Mouse (Mus musculus): ENCODE results near the gene Gnaz. TPM values are rescaled to one million over a fixed set of nuclear protein-coding genes. Genes with fewer than 3 reads are reported as not detected.

Gene Gnaz
- polyA plus RNA-seq, 1 experiment, result 2.4 TPM

DNA sequence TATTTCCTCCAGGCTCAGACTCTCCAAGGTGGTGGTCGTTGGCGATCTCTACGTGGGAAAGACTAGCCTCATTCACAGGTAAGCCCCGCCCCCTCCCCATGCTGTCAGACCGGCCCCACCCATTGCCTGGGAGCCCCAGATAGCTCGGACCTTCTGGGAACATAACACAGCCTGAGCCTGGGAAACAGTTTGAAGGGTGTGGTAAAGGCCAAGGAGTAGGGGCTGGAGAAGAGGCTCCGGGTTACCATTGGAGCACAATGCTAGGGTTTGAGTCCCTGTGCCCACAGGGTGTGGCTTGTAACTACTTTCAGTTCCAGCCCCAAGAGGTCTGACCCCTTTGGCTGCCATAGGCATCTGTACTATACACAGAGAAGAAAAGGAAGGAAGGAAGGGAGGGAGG lies 77.5 kb downstream of the Gnaz start:
- Histone ChIP-seq H3K4me3 (ENCODE audit: control insufficient read depth, low read depth, low read length) (no peak overlapping the region), H3K27ac (ENCODE audit: control insufficient read depth, insufficient read depth, low read depth, low read length) (no peak overlapping the region), H3K4me1 (ENCODE audit: control insufficient read depth, insufficient read depth, low read length) (no peaks in the 10 kb centered on the region), H3K36me3 (ENCODE audit: control insufficient read depth, insufficient read depth, low read length) (peaks cover 1% of the 10 kb centered on the region), H3K27me3 (ENCODE audit: control insufficient read depth, insufficient read depth, low read length) (no peaks in the 10 kb centered on the region)
- no peak for TF ChIP-seq CTCF (IDR thresholded peaks at IDR 0.05; ENCODE audit: control insufficient read depth, insufficient read depth, insufficient replicate concordance, low read depth, low read length)
- TF ChIP-seq POLR2A (IDR thresholded peaks at IDR 0.05; ENCODE audit: control insufficient read depth, low read depth, low read length), result no peak

GRCm38 (mm10) chr10:75045831-75046230 lies 78.9 kb downstream of the Gnaz start:
- Histone ChIP-seq H3K36me3 (ENCODE audit: control insufficient read depth, insufficient read depth, low read length) (peaks cover 1% of the 10 kb centered on the region), H3K27me3 (ENCODE audit: control insufficient read depth, insufficient read depth, low read length) (no peaks in the 10 kb centered on the region), H3K27ac (ENCODE audit: control insufficient read depth, insufficient read depth, low read depth, low read length) (no peak overlapping the region), H3K4me1 (ENCODE audit: control insufficient read depth, insufficient read depth, low read length) (no peaks in the 10 kb centered on the region), H3K4me3 (ENCODE audit: control insufficient read depth, low read depth, low read length) (no peak overlapping the region)
- TF ChIP-seq POLR2A (IDR thresholded peaks at IDR 0.05; ENCODE audit: control insufficient read depth, low read depth, low read length), result no peak
- no peak for TF ChIP-seq CTCF (IDR thresholded peaks at IDR 0.05; ENCODE audit: control insufficient read depth, insufficient read depth, insufficient replicate concordance, low read depth, low read length)

DNA sequence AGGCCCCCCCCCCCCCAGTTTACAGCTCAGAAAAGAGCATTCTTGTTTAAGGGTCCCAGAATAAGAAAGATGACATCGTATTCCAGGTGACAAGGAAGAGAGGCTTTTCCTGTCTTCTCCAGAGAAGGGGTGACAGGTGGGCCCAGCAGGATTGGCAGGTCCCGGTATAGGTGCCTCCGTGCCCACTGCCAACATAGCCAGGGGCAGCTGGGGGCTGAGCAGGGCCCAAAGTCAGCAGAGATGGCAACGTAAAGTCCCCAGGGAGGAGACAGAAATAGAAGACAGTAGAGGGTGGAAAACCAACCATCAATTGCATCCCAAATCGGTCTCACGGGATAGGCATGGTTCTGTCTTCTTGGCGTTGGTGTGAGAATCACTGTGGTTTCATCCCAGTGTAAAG lies 81.7 kb downstream of the Gnaz start:
- H3K27me3 ChIP-seq (ENCODE audit: control insufficient read depth, insufficient read depth, low read length), result no peaks in the 10 kb centered on the region
- no peak overlapping the region for H3K27ac ChIP-seq (ENCODE audit: control insufficient read depth, insufficient read depth, low read depth, low read length)
- H3K4me3 ChIP-seq (ENCODE audit: control insufficient read depth, low read depth, low read length), result no peak overlapping the region
- H3K36me3 ChIP-seq (ENCODE audit: control insufficient read depth, insufficient read depth, low read length), result no peaks in the 10 kb centered on the region; the same call in none of the 2 replicates
- no peaks in the 10 kb centered on the region for H3K4me1 ChIP-seq (ENCODE audit: control insufficient read depth, insufficient read depth, low read length)
- no peak for TF ChIP-seq CTCF (IDR thresholded peaks at IDR 0.05; ENCODE audit: control insufficient read depth, insufficient read depth, insufficient replicate concordance, low read depth, low read length)

GRCm38 (mm10) chr10:75051364-75052074 lies 84.5 kb downstream of the Gnaz start:
- TF ChIP-seq CTCF (IDR thresholded peaks at IDR 0.05; ENCODE audit: control insufficient read depth, insufficient read depth, insufficient replicate concordance, low read depth, low read length) (no peak), POLR2A (IDR thresholded peaks at IDR 0.05; ENCODE audit: control insufficient read depth, low read depth, low read length) (no peak)
- no peaks in the 10 kb centered on the region for H3K27me3 ChIP-seq (ENCODE audit: control insufficient read depth, insufficient read depth, low read length)
- H3K36me3 ChIP-seq (ENCODE audit: control insufficient read depth, insufficient read depth, low read length), result no peaks in the 10 kb centered on the region; the same call in none of the 2 replicates
- H3K4me3 ChIP-seq (ENCODE audit: control insufficient read depth, low read depth, low read length), result no peak overlapping the region
- no peak overlapping the region for H3K27ac ChIP-seq (ENCODE audit: control insufficient read depth, insufficient read depth, low read depth, low read length)
- no peaks in the 10 kb centered on the region; the same call in 1 of the 2 replicates for H3K4me1 ChIP-seq (ENCODE audit: control insufficient read depth, insufficient read depth, low read length)

GRCm38 (mm10) chr10:75052902-75053301 lies 85.9 kb downstream of the Gnaz start:
- Histone ChIP-seq H3K4me1 (ENCODE audit: control insufficient read depth, insufficient read depth, low read length) (no peaks in the 10 kb centered on the region; the same call in 1 of the 2 replicates), H3K27ac (ENCODE audit: control insufficient read depth, insufficient read depth, low read depth, low read length) (no peak overlapping the region), H3K4me3 (ENCODE audit: control insufficient read depth, low read depth, low read length) (no peak overlapping the region), H3K36me3 (ENCODE audit: control insufficient read depth, insufficient read depth, low read length) (no peaks in the 10 kb centered on the region; the same call in none of the 2 replicates), H3K27me3 (ENCODE audit: control insufficient read depth, insufficient read depth, low read length) (no peaks in the 10 kb centered on the region)
- TF ChIP-seq POLR2A (IDR thresholded peaks at IDR 0.05; ENCODE audit: control insufficient read depth, low read depth, low read length) (no peak), CTCF (IDR thresholded peaks at IDR 0.05; ENCODE audit: control insufficient read depth, insufficient read depth, insufficient replicate concordance, low read depth, low read length) (no peak)

- Histone ChIP-seq H3K36me3 (ENCODE audit: control insufficient read depth, insufficient read depth, low read length) (no peaks in the 10 kb centered on the region; the same call in 1 of the 2 replicates), H3K4me3 (ENCODE audit: control insufficient read depth, low read depth, low read length) (no peak overlapping the region), H3K4me1 (ENCODE audit: control insufficient read depth, insufficient read depth, low read length) (no peaks in the 10 kb centered on the region; the same call in 1 of the 2 replicates), H3K27me3 (ENCODE audit: control insufficient read depth, insufficient read depth, low read length) (no peaks in the 10 kb centered on the region), H3K27ac (ENCODE audit: control insufficient read depth, insufficient read depth, low read depth, low read length) (0 out of 2 replicates have a peak overlapping the region, but pooled peaks have one; percentile 6)
- TF ChIP-seq POLR2A (IDR thresholded peaks at IDR 0.05; ENCODE audit: control insufficient read depth, low read depth, low read length), result no peak
- TF ChIP-seq CTCF (IDR thresholded peaks at IDR 0.05; ENCODE audit: control insufficient read depth, insufficient read depth, insufficient replicate concordance, low read depth, low read length), result no peak
These were observed 86.7 kb downstream of the Gnaz start for GRCm38 (mm10) chr10:75053655-75054054.

- H3K4me1 ChIP-seq (ENCODE audit: control insufficient read depth, insufficient read depth, low read length), result no peaks in the 10 kb centered on the region; the same call in 1 of the 2 replicates
- no peaks in the 10 kb centered on the region; the same call in 1 of the 2 replicates for H3K36me3 ChIP-seq (ENCODE audit: control insufficient read depth, insufficient read depth, low read length)
- no peaks in the 10 kb centered on the region for H3K27me3 ChIP-seq (ENCODE audit: control insufficient read depth, insufficient read depth, low read length)
- no peak overlapping the region for H3K4me3 ChIP-seq (ENCODE audit: control insufficient read depth, low read depth, low read length)
- no peak overlapping the region for H3K27ac ChIP-seq (ENCODE audit: control insufficient read depth, insufficient read depth, low read depth, low read length)
- TF ChIP-seq POLR2A (IDR thresholded peaks at IDR 0.05; ENCODE audit: control insufficient read depth, low read depth, low read length) (no peak), CTCF (IDR thresholded peaks at IDR 0.05; ENCODE audit: control insufficient read depth, insufficient read depth, insufficient replicate concordance, low read depth, low read length) (no peak)
These were observed 87.1 kb downstream of the Gnaz start for GRCm38 (mm10) chr10:75054125-75054524.

All from testis, adult 2 months (tissue).